Mouse (Mus musculus) right cerebral cortex, postnatal 10 days (tissue): ENCODE measurements around the gene Nhs.

Source experiments
- DNase-seq, 2 experiments: peaks; one replicate each; pipeline ENCODE4 v3.0.0; 2021; ENCODE audit warnings: low spot score in 2 of 2

Gene Nhs

DNA sequence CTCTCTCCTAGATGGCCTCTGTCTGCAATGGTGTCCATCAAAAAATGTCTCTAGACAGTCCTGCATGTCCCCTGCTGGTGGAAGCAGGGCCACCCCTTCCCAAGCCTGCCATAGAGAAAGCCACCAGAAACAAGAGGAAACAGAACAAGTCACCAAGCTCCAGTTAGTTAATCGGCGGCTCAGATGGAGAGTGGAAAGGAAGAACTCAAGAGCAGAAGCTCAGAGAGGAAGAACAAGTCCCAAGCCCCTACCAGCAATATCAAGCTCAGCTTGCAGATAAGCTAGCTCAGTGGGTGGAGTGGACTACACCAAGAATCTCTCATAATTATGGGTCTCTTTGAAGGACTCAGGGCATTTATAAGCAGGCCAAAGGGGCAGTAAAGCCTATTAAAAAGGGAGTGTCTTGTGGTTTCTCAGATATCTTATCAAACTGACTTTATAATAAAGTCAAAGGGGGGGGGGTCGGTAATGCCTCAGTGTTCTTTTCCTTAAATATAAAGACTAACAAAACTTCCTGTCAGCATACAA lies 139.4 kb downstream of the Nhs start:
- no peak for DNase-seq

DNA sequence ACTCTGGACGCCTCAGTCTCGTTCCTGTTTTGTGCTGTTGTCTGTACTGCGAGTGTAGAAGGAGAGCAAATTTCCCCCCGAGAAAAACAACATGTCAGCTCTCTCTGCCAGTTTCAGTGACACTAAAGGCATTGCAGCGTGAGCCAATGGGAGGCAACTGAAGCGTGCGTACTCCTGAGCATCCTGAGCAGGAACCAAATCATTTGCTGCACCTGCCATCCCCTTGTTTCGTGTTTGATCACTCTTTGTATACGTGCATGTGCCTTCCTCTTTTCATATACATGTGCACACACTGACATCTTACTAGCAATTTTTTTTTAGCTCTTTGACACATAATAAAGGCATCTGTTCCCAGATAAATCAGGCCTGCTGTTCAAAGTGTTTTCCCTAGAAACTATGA lies 142.1 kb downstream of the Nhs start:
- DNase-seq: peak in 1 of 2 experiments; percentile 20

DNA sequence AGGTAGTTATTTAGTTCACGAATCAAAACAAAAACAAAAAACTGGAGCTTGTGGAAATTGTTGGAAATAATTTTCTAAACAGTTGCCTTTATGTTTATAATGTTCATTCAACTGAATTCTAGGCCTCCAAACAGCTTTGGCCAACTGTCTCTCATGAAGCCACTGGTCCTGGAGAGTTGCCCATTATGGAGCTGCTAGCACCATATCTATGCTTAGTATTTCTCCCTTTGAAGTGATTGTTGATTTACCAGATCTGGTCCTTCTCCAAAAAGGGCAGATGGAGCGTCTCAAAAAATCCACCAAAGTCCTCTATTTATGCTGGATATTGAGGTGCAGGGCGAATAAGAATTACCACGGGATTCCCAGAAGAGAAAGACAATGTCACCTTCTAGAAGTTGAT lies 147.0 kb downstream of the Nhs start:
- DNase-seq: no peak

DNA sequence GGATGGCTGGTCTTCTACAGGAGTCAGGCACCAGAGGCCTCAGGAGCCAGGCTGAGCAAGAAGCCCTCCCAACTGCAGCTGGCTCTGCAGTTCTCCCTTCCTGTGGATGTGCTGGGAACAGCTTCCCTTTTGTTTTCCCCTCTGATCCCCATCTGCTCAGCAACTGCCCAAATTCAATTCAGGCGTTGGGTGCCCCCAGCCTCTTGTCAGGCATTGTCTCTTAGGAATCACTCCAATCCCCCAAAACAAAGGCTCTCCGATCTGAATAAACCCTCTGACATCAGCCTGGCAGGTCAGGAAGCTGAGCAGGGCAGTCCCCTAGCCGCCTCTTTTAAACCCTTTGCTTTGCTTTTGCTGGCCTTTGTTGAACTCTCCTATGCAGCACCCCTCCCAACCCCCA lies 149.7 kb downstream of the Nhs start:
- no peak for DNase-seq

DNA sequence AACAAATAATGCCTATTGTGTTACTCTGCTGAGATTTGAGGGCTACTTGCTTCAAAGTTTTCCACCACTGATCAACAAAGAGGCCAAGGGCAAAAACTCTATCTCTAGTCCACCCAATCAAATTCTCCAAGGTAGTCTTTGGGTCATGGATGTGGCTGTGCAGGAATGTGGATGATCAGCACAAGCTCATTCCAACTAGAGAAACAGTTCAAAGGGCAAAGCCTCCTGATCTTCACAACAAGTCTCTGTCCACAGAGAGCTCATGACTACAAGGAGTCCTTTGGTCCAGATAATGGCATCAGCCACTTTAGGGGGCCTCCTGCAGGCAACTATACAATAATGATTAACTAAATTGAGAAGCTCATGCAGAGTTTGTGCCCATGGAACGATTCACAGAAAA lies 155.7 kb downstream of the Nhs start:
- DNase-seq: no peak

DNA sequence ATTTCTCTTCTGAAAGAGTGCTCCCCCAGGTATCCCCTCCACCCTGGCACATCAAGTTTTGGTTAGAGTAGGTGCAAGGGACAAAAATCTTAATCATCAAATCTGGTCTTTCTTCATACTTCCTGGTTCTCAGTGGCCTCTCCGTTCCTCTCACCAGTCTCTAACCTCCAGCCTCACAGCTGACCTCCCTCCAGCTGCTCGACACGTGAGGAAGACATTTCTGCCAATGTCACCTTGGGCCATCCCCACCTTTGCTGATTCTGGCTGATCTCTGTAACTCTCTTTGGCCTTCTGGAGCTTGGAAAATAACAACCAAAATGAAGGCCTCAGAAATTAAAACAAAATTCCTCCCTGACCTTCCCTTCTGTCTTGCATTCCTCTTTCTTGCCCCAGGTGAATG lies 160.7 kb downstream of the Nhs start:
- DNase-seq: no peak

DNA sequence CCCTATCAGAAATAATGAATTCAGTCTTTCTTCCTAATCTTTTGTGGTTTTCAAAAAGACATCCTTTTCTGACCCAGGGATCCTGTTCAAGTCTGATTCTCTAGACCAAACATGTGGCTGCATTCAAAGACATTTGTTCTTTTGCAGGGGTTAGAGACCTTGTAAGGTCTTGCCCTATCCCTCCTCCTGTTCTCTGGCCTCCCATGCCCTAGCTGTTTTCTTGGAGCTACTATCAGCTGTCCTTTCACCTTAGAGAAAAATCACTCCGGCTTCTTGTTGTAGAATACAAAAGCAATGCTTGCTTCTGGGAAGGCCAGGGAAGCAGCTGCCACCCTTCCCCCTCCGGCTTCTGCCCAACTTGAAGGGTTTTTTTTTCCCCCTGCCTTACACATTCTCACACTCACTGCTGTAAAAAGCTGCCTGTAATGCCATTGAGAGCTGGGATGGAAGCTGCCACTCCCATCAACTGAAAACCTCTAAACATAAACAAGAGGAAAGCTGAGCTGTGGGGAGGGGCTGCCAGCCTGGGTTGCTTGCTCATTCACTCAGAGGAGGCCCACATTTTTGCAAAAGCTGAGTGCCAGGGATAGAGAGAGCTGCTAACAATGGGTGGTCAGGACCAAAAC lies 162.2 kb downstream of the Nhs start:
- peak in 1 of 2 experiments; percentile 19 for DNase-seq

DNA sequence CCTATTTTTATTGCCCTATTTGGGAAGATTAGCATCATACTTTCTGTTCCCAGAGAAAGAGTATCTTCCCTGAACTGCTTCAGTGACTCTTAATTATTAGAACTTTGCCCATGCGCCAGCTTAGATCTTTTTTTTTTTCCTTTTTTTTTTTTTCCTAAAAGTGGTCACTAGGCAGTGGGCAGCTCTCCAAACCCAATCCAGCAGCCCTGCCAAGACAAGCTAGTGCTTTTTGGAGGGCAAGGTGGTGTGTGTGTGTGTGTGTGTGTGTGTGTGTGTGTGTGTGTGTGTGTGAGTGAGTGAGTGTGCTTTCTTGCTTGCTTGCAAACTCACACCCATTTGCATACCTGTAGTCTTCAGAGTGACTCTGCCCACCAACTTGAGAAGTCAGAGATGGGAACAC lies 169.4 kb downstream of the Nhs start:
- DNase-seq: peak; percentile 19 to 22

DNA sequence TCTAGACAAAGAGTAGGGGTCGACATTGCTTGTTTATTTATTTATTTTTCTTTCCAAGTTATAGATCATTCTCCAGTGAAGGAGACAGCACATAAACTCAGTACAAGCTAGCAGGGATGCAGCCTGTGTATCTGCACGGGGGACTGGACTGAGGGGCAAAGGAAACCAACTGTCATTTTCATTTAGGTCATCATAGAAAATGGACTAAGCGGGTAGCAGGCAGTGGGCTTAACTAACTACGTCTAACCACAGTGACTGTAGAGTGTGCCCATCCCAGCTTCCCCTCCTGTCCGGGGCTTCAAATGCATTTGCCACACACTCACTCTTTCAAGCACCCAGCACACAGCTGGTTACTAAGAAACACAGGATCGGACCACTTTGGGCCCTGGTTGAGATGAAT lies 174.6 kb downstream of the Nhs start:
- DNase-seq: no peak

DNA sequence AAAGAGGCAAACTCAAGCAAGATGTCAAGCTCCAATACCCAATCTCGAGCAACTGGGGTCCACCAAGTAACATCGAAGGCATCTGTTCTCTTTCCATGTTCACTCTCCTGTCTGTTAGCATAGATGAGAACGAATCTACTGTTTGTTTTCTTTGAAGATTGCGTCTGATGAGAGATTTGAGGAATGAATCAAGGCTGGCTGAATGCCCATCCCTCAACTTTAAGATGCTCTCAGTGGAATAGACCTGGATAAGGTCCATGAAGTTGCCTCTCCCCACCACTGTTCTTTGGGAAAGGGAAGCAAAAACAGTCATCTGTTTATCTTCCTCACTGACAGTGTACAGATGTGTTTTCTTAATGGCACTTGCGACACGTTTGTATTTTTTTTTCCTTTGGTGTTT lies 178.1 kb downstream of the Nhs start:
- no peak for DNase-seq

DNA sequence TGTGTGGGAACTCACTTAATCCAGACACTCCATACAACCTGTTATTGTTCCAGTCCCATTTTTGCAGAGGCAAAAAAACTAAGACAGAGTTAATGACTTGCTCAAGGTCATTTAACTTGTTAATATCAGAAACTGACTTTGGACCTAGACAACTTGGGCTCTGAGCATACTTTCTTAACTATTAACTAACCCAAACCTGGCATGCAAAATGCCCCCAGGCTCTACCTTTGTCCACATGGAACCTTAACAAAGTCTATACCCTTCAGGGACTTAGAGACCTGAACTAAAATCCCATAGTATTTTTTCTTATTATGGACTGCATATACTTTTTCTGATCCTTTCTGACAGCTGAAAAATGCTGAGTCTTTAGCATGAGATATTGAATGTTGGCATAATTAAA lies 179.6 kb downstream of the Nhs start:
- no peak for DNase-seq

DNA sequence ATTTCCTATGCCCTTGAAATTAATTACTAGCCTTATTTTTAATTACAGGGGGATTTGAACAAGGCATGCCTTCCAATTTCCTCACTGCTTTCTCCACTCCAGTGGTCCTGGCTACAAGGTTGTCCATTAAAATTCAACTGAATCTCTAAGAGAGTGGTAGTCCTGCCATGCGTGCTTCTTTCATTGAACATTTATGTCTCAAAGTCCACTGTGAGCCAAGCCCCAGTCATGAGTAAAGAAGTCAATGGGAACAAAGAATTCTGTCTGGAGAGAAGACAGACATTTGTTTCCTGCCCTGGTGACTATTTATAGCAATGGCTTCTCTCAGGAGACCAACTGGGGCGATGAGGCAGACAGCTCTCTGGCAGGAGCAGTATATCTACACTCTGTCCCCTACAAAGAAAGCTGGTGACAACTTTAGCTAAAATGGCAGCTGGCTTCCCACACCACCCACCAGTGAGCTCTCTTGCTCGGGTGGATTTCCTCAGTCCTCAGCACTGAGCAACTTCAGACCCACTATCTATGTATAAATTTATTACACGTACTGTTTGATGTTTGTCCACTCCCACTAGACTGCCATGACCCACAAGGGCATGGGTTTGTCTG lies 182.2 kb downstream of the Nhs start:
- DNase-seq: peak in 1 of 2 experiments; percentile 17

DNA sequence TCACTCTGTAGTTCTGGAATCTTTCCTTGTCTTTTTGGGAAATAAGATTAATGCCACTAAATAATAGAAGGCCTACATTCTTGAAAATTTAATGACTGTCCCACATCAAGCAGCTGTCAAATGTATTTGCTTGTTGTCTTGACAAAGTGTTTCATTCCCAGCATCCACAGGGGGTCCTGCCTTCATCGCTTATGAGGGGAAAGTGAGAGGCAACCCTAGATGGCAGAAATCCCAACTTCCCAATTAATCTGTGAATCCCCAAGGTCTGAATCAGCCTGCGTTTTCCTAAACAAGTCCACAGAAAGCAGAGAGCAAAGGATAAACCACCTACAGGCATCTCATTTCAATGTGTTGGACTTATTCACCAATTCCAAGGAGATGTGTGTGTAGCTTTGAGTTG lies 183.2 kb downstream of the Nhs start:
- DNase-seq: no peak

DNA sequence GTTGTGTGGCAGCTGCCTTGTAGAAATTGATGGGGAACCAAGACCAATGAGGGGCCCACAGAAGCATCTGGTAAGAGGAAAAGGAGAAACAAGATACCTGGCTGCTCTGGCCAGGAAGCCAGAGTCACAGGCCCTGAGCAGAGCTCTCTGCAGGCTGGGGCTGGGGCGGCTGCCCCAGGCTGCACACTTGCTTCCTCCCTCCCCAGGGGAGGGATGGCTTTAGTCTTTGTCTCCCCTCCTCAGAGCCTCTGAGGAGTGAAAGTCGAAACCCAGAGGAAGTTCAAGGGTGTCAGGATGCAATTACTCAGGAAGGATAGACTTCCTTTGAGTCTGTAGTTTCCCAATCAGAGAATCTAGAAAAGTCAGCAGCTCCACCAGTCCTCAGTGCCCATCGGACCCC lies 186.0 kb downstream of the Nhs start:
- no peak for DNase-seq

DNA sequence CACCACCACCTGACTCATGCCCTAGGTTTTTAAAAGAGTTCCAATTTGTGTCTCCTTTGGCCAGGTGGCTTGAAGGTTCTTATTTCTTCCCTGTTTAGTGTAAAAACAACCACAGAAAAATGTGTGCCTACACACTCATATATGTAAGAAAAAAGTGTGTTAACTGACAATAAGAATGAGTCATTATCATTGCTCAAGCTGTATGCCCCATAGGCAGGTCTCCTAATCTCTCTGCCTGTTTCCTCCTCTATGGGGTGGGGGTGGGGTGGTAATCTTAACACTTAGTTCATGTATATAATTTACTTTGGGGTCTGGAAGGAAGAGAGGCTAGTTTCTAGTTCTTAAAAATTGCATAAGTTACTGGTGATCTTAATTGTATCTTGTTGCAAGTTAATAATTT lies 186.8 kb downstream of the Nhs start:
- no peak for DNase-seq

DNA sequence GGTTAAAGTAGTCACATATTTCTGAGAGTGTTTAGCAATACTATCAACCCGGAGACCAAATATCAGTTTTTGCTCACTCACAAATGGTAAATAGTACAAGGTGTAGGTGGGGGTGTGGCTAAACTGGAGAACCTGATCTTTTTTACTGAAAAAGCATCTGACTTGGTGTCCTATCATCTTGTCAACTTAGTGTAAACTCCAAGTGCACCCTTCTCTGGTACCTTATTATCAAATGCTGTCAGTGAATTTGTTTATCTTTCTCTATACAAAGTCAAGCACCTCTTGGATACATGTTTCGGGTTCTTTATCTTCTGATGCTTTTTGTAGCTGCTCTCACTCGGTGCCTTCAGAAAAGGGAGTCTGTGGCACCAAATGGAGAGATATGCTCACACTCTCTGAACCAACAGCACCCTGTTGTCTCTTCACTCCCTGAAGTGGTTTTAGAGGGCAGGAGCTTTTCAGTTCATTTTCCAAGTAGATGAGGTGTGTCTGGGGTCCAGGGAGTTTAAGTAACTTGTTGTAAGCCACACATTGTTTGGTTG lies 187.5 kb downstream of the Nhs start:
- no peak for DNase-seq

DNA sequence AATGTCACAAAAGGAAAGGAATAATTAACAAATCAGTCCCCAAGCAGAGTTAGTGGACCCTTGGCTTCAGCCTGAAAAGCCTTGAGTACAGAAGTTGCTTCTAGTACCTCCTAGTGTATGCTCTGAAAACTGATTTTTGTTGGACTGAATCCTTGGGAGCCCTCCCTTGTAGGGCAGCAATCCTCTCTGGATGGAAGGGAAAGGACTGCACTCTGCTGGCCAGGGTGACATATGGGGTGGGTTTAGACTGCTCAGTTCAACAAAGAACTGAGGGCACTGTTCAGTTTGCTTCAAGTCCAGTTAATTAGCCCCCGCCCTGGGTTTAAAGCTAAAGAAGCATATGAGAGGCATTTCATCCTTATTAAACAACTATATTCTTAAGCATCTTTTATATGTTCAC lies 188.4 kb downstream of the Nhs start:
- DNase-seq: no peak

DNA sequence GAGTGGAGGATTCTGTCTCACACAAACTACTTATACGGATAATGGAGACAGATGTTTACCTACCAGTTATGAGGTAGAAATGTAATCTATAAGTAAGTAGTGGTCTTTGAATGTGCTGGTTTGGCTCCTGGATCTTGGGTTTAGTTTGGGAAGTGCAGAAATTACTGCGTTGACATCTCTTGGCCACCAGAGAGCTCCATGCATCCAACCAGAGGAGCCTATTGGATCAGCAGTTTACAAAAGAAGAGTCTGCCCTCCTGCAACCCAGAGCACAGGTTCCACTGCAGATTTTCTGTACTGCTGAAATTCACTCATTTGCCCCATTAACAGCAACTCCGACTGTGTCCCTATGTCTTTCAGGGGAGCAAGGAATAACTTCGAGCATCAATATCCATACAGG lies 191.8 kb downstream of the Nhs start:
- DNase-seq: peak; percentile 19 to 28

DNA sequence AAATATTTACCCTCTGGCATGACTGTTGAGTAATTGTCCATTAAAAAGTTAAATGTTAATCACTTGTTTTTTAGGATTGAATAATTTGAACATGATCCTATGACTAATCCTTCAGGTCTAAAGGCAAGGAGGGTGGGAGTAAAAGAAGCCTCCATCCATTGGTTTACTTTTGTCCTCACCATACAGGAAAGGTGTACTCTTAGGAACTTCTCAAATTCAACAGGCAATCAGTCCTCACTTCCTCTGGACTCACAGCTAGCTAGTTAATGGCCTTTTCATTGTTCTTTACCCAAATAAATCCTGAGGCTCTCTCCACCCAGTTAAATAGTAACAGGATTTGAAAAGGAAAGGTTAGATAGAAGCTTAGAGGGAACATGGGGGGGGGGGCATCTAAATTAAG lies 196.2 kb downstream of the Nhs start:
- DNase-seq: no peak

DNA sequence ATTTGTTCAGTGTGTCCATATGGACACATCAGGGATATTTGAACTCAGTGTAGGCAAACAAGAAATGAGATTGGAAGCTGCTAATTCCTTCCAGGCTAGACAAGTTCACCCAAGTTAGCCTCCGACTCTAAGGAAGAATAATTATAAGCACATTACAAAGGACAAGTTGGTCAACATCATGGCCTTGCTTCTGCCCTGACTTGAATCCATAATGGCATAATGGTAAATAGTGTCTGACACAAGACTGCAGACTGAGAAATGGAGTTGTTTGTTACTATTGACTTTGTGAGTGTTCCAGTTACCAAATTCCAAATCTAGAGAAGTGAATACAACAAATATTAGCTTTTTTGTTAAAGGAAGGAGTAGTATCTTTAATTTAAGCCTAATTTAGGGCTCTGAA lies 196.7 kb downstream of the Nhs start:
- no peak for DNase-seq

DNA sequence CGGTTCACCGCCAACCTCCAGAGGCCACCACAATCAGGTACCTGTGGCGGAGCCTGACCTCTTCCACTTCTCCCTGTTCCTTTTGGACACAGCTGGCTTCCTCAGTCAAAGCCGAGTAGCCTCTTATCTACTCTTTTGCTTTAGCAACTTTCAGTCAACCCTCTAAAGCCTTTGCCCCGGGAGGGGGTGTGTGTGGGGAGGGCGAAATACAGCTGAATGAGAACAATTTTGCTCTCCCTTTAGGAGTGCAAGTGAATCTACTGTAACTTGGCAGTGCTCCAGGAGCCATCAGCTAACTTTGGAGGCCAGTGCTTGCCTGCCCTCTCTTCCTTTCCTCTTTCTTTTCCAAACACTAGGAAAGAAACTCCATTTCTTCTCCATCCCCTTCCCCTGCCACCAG lies 197.8 kb downstream of the Nhs start:
- DNase-seq: no peak

DNA sequence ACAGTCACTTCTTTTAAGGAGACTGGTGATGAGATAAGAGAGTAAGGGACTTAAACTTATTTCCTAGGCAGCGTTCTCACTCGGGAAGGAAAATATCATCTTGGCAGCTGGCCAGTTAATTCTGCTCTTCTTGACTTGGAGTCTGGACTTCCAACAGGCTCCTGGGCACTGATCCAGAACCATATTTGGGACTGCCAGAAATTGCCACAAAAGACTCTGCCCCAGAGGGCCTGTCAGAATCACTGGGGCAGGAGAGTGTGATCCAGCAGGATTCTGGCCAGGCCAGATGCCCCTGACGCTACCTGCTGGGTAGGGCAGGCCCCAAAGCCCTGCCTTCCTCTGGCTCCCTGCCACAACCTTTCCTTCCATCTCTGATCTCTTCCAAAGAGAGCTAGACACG lies 198.4 kb downstream of the Nhs start:
- DNase-seq: peak; percentile 23 to 26

DNA sequence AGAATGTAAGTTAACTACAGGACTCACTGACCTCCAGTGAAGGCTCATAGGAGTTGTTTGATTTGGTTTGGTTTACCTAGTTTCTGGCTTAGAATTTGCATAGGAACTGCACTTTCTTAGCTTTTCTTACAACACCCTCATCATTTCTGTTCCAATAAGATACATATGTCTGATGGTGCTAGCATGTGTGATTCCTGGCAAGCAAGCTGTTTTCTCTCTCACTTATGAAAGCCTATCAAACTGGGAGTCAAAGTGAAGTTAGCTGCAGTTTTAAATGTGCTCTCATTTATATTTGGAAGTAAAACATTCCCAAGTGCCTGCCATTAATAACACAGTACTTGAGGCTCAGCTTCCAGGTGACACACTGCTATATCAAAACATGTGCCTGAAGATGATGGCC lies 207.2 kb downstream of the Nhs start:
- peak in 1 of 2 experiments; percentile 24 for DNase-seq
